Mouse (Mus musculus) embryonic fibroblast, embryonic 13.5 days (primary cell): ENCODE measurements around the gene Wdr18.

ENCODE experiments used
- CTCF ChIP-seq: IDR thresholded peaks from 2 replicates; pipeline ENCODE4 v1.5.1; 2011; ENCODE audit warnings: mild to moderate bottlenecking, control low read depth, low read length, moderate library complexity, borderline replicate concordance; ENCODE audit not compliant: insufficient read depth
- POLR2A ChIP-seq: IDR thresholded peaks from 2 replicates; pipeline ENCODE4 v1.6.1; 2011; ENCODE audit warnings: low read depth, mild to moderate bottlenecking, control low read depth, low read length, moderate library complexity

GRCm38 (mm10) chr10:79921572-79921971 is 38.4 kb upstream of the Wdr18 start:
- TF ChIP-seq CTCF (no peak), POLR2A (no peak)
